Mouse (Mus musculus): ENCODE results near the gene Id2. TPM values are rescaled to one million over a fixed set of nuclear protein-coding genes. Genes with fewer than 3 reads are reported as not detected.

Gene Id2
- total and polyA plus RNA-seq, 2 experiments from 2014 or later, result 146 to 200 TPM

GRCm38 (mm10) chr12:25113357-25113756 is 16.4 kb upstream of the Id2 start:
- TF ChIP-seq CTCF (IDR thresholded peaks at IDR 0.05), result no peak
- no peak overlapping the region for H3K4me3 ChIP-seq (ENCODE audit: low read depth, low read length)
- no peak overlapping the region for H3K4me2 ChIP-seq (ENCODE audit: low read depth, low read length, poor library complexity, severe bottlenecking)
- no peaks in the 10 kb centered on the region for H3K9me3 ChIP-seq (ENCODE audit: low read length)
- no peak overlapping the region for H3K9ac ChIP-seq (replicated peaks; ENCODE audit: low read length, poor library complexity, severe bottlenecking)
- no peaks in the 10 kb centered on the region for H3K36me3 ChIP-seq (ENCODE audit: insufficient read depth, low read length)
- ATAC-seq (ENCODE audit: low FRiP score) (no peak), DNase-seq (ENCODE audit: low spot score) (no peak)
- WGBS, result 92% methylated on average over 2 of the region's 2 CpGs
- H3K4me1 ChIP-seq (ENCODE audit: insufficient read depth, low read length), result no peaks in the 10 kb centered on the region
- H3K27ac ChIP-seq (ENCODE audit: low read depth, low read length), result no peak overlapping the region
- no peaks in the 10 kb centered on the region for H3K27me3 ChIP-seq (ENCODE audit: insufficient read depth, low read length)

DNA sequence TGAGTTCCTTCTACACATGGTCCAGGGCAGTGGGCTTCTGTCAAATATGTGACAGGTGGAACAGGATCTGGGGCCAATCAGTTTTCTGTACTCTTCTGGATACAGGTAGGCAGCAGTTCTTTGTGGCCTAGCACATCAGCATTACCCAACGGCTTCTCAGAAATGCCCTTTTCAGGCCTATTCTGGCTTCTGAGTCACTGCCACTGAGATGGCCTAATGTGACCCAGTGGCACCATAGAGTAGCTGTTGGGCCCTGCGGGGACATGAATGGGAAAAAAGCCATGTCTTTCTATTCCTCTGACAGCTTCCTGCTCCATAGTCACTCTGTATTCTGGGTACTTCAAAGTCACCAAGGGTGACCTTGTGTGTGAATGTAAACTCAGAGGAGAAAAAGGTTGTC is 15.9 kb upstream of the Id2 start:
- no peak for TF ChIP-seq CTCF (IDR thresholded peaks at IDR 0.05)
- ATAC-seq (ENCODE audit: low FRiP score) (no peak), DNase-seq (ENCODE audit: low spot score) (no peak)
- Histone ChIP-seq H3K9me3 (ENCODE audit: low read length) (no peaks in the 10 kb centered on the region), H3K9ac (replicated peaks; ENCODE audit: low read length, poor library complexity, severe bottlenecking) (no peak overlapping the region), H3K4me2 (ENCODE audit: low read depth, low read length, poor library complexity, severe bottlenecking) (no peak overlapping the region), H3K4me1 (ENCODE audit: insufficient read depth, low read length) (no peaks in the 10 kb centered on the region), H3K27ac (ENCODE audit: low read depth, low read length) (no peak overlapping the region), H3K27me3 (ENCODE audit: insufficient read depth, low read length) (no peaks in the 10 kb centered on the region), H3K4me3 (ENCODE audit: low read depth, low read length) (no peak overlapping the region), H3K36me3 (ENCODE audit: insufficient read depth, low read length) (no peaks in the 10 kb centered on the region)
- WGBS, result 100% methylated on average over 2 of the region's 2 CpGs

DNA sequence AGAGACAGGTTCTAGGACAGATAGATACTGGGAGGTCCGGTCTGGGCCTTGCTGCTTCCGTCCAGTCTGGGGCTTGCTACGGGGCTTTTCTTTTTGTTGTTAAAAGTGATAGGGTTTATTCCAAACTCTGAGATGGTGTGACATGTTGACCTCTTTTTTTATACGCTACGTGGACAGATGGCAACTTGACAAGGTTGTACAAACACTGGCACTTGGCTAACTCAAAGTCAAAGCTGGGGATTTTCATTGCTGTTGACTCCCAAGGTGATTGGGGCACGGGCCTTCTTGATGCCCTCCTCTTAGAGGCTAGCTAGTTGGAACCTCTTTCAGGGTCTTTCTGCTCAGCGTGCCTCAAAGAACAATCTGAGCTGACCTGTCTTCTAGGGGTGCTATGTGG is 13.7 kb upstream of the Id2 start:
- WGBS, result 89% methylated on average over 7 of the region's 7 CpGs
- Histone ChIP-seq H3K27me3 (ENCODE audit: insufficient read depth, low read length) (no peaks in the 10 kb centered on the region), H3K9me3 (ENCODE audit: low read length) (no peaks in the 10 kb centered on the region), H3K9ac (replicated peaks; ENCODE audit: low read length, poor library complexity, severe bottlenecking) (no peak overlapping the region), H3K4me3 (ENCODE audit: low read depth, low read length) (no peak overlapping the region), H3K4me2 (ENCODE audit: low read depth, low read length, poor library complexity, severe bottlenecking) (no peak overlapping the region), H3K4me1 (ENCODE audit: insufficient read depth, low read length) (no peaks in the 10 kb centered on the region), H3K27ac (ENCODE audit: low read depth, low read length) (no peak overlapping the region), H3K36me3 (ENCODE audit: insufficient read depth, low read length) (no peaks in the 10 kb centered on the region)
- DNase-seq (ENCODE audit: low spot score), result no peak
- TF ChIP-seq CTCF (IDR thresholded peaks at IDR 0.05), result no peak
- ATAC-seq (ENCODE audit: low FRiP score), result no peak

DNA sequence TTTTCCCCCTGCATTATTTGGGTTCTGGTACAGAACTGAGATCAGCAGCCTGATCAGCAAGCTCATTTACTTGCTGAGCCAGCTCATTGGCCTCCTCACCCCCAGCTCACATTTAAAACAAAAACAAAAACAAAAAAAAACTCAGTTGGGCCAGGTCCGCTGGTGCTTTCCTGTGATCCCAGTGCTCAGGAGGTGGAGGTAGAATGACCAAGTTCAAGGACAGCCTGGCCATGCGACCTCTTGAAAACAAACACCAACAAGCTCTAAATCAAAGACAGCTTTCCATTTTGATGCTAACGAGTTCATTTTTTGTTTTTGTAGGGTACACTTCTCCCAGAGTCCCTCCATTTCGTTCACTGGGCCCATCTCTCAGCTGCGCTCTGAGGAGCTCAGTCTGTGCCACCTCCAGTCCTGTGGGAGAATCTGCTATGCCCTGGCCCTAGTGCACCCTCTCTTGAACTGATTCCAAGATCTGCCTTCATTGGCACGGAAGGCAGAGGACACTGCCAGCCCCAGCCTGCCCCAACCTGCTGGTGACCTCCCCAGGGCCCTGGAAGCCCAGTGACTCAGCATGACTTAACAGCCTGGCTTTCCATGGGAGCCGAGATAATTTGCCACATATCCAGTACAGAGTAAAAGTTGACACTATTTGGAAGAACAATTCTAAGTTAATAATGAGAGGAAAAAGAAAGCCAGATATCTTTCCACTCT is 13.2 kb upstream of the Id2 start:
- Histone ChIP-seq H3K36me3 (ENCODE audit: insufficient read depth, low read length) (no peaks in the 10 kb centered on the region), H3K4me3 (ENCODE audit: low read depth, low read length) (no peak overlapping the region), H3K9ac (replicated peaks; ENCODE audit: low read length, poor library complexity, severe bottlenecking) (no peak overlapping the region), H3K9me3 (ENCODE audit: low read length) (no peaks in the 10 kb centered on the region), H3K27ac (ENCODE audit: low read depth, low read length) (no peak overlapping the region), H3K4me2 (ENCODE audit: low read depth, low read length, poor library complexity, severe bottlenecking) (no peak overlapping the region), H3K27me3 (ENCODE audit: insufficient read depth, low read length) (no peaks in the 10 kb centered on the region), H3K4me1 (ENCODE audit: insufficient read depth, low read length) (no peaks in the 10 kb centered on the region)
- TF ChIP-seq CTCF (IDR thresholded peaks at IDR 0.05), result no peak
- DNase-seq (ENCODE audit: low spot score) (no peak), ATAC-seq (ENCODE audit: low FRiP score) (no peak)
- WGBS, result 73% methylated on average over 7 of the region's 7 CpGs

- no peaks in the 10 kb centered on the region for H3K27me3 ChIP-seq (ENCODE audit: insufficient read depth, low read length)
- no peak for ATAC-seq (ENCODE audit: low FRiP score)
- no peak for TF ChIP-seq CTCF (IDR thresholded peaks at IDR 0.05)
- no peak overlapping the region for H3K4me2 ChIP-seq (ENCODE audit: low read depth, low read length, poor library complexity, severe bottlenecking)
- no peak overlapping the region for H3K27ac ChIP-seq (ENCODE audit: low read depth, low read length)
- H3K9me3 ChIP-seq (ENCODE audit: low read length), result no peaks in the 10 kb centered on the region
- WGBS, result 81% methylated on average over 2 of the region's 2 CpGs
- no peak overlapping the region for H3K4me3 ChIP-seq (ENCODE audit: low read depth, low read length)
- H3K9ac ChIP-seq (replicated peaks; ENCODE audit: low read length, poor library complexity, severe bottlenecking), result no peak overlapping the region
- no peaks in the 10 kb centered on the region for H3K36me3 ChIP-seq (ENCODE audit: insufficient read depth, low read length)
- DNase-seq (ENCODE audit: low spot score), result no peak
- H3K4me1 ChIP-seq (ENCODE audit: insufficient read depth, low read length), result no peaks in the 10 kb centered on the region
These were observed 11.9 kb upstream of the Id2 start for GRCm38 (mm10) chr12:25108865-25109264.

DNA sequence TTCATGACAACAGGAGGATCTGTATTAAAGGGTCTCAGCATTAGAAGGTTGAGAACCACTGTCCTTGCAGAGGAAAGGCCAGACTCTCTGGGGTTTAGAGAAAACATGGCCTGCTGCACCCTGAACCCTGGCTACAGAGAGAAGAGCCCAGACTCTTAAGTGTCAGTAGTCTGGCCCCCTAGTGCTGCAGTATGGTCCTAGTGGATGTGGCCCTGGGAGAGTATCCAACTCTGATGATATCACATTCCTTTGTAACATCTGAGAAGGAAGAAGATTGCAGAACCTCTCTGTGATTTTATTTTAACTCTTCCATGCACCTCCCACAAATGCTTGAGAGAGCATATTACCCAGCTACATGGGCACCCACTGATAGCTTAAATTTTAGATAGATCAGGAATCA is 7.6 kb upstream of the Id2 start:
- H3K4me2 ChIP-seq (ENCODE audit: low read depth, low read length, poor library complexity, severe bottlenecking), result no peak overlapping the region
- DNase-seq (ENCODE audit: low spot score) (no peak), ATAC-seq (ENCODE audit: low FRiP score) (no peak)
- no peak for TF ChIP-seq CTCF (IDR thresholded peaks at IDR 0.05)
- H3K27ac ChIP-seq (ENCODE audit: low read depth, low read length), result no peak overlapping the region
- no peak overlapping the region for H3K4me3 ChIP-seq (ENCODE audit: low read depth, low read length)
- H3K9me3 ChIP-seq (ENCODE audit: low read length), result no peaks in the 10 kb centered on the region
- no peaks in the 10 kb centered on the region for H3K36me3 ChIP-seq (ENCODE audit: insufficient read depth, low read length)
- H3K9ac ChIP-seq (replicated peaks; ENCODE audit: low read length, poor library complexity, severe bottlenecking), result no peak overlapping the region
- no peaks in the 10 kb centered on the region for H3K27me3 ChIP-seq (ENCODE audit: insufficient read depth, low read length)
- H3K4me1 ChIP-seq (ENCODE audit: insufficient read depth, low read length), result no peaks in the 10 kb centered on the region

Measured in midbrain, postnatal 0 days (tissue).